Mouse (Mus musculus) olfactory bulb, adult 2 months (tissue): Measurements from ENCODE around the gene Gm11554. TPM values are rescaled to one million over a fixed set of nuclear protein-coding genes. Genes with fewer than 3 reads are reported as not detected.
"Not testable (repeated sequence)": the region's sequence is repeated elsewhere in the genome, so short reads cannot be mapped to it uniquely, and the experiment has no call there.

ENCODE experiments used
- H3K27ac ChIP-seq: fragments of 200-500 bp; 2 replicates; pipeline ENCODE4 v1.5.1; 2012; ENCODE audit warnings: low read depth, low read length; ENCODE audit not compliant: insufficient read depth
- H3K4me1 ChIP-seq: fragments of 200-500 bp; 2 replicates; pipeline ENCODE4 v1.6.1; 2012; ENCODE audit warnings: low read length; ENCODE audit not compliant: control insufficient read depth, insufficient read depth
- H3K4me3 ChIP-seq: fragments of 200-500 bp; 2 replicates; pipeline ENCODE4 v1.5.1; 2012; ENCODE audit warnings: mild to moderate bottlenecking, low read depth, low read length, moderate library complexity; ENCODE audit not compliant: insufficient read depth
- CTCF ChIP-seq: fragments of 200-500 bp; IDR thresholded peaks from 2 replicates; pipeline ENCODE4 v1.5.1; 2012; ENCODE audit warnings: low read depth, mild to moderate bottlenecking, low read length, moderate library complexity; ENCODE audit not compliant: insufficient read depth
- POLR2A ChIP-seq: fragments of 200-500 bp; IDR thresholded peaks from 2 replicates; pipeline ENCODE4 v1.6.1; 2012; ENCODE audit warnings: mild to moderate bottlenecking, low read depth, low read length, moderate library complexity; ENCODE audit not compliant: insufficient read depth
- WGBS: fragments of 180-500 bp; shearing (Covaris S2); methylation state at CpG from one replicate; pipeline ENCODE4 v1.1.7; 2018; 5-methylcytosine and 5-hydroxymethylcytosine counted together
- polyA plus RNA-seq: library from polyadenylated mRNA; stranded (reverse); fragments of >200 nt; gene quantifications from 2 replicates; pipeline ENCODE4 v1.2.4, GENCODE M21; 2012; ENCODE audit warnings: low replicate concordance; ENCODE audit not compliant: missing spikeins, insufficient read depth, insufficient read length

Gene Gm11554
- polyA plus RNA-seq, 1 experiment, result not detected

DNA sequence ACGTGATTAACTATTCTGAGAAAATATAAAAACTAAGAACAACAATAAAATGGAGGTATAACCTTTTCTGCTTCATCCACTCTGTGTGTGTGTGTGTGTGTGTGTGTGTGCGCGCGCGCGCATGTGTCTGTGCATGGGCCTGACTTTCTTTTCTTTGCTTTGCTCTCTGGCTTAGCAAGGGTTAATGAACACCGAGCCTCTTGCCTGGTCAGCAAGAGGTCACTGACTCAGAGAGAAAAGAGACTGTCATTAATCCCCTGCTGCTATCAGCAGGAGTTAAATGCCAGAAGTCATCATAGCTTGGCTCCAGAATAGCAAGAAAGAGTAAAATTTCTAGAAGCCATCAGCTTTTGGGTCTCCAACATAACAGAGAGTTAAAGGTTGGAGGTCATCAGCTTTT lies 25.8 kb downstream of the Gm11554 start:
- TF ChIP-seq CTCF (no peak), POLR2A (no peak)
- no peaks in the 10 kb centered on the region for H3K4me1 ChIP-seq
- H3K4me3 ChIP-seq, result no peak overlapping the region
- no peak overlapping the region for H3K27ac ChIP-seq
- WGBS, result 61% methylated on average over 7 of the region's 7 CpGs

DNA sequence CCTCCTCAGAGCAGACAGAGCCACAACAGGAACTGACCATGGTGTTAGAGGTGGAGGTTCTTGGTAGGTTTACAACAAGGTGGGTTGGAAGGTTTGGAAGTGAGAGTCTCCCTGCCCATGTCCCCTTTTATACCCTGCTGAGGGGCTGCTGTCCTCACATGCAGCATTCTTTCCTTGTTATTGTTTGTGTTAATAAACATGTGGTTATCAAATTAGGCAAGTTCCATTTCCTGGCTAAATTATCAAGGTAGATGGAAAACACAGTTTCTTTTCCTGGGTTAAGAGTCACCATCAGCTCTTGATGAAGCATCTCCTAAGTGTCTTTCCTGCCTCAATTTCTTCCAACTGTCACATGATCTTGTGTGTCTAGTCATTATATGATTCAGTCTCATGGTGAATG lies 31.4 kb downstream of the Gm11554 start, which contains the start of gene Gm11595:
Gm11595 (minus strand) TSS at position 101 of the 400 bp plus-strand sequence.
- not testable (repeated sequence) for H3K4me1 ChIP-seq, H3K4me3 ChIP-seq, H3K27ac ChIP-seq

DNA sequence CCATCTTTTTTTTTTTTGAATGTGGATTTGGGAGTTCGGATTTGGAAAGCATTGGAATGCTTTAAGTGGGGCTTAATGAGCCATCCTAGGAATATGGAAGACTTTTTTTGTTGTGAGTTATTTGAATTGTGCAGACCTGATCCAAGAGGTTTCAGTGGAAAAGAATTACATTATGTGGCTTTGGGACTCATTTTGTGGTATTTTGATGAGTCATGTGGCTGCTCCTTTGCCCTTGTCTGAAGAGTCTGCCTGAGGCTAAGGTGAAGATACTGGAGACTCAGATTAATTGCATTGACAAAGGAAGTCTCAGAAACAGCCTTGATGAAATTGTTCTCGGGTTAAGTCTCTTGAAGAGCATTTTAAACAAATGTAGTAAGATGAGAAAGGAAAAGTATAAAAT lies 35.8 kb downstream of the Gm11554 start:
- 83% methylated on average over 2 of the region's 2 CpGs for WGBS

DNA sequence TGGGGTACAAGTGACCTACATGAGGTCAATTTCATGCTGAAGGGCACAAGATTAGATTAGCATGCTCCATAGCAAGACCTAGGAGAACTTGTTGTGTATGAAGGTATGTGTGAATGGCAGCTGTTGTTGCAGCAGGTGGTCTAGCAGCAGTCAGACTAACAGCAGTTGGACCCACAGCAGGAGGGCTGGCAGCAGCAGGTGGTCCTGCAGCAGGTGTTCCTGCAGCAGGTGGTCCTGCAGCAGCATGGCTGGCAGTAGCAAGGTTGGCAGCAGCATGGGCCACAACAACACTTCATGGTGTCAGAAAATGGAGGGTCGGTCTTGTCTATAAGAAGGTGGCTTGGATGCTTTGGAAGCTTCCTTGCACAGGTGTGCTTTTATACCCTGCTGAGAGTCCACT lies 45.4 kb downstream of the Gm11554 start:
- Histone ChIP-seq H3K4me3 (no peak overlapping the region), H3K27ac (no peak overlapping the region), H3K4me1 (no peaks in the 10 kb centered on the region)
- 92% methylated on average over 1 of the region's 1 CpGs for WGBS
- TF ChIP-seq POLR2A (no peak), CTCF (no peak)

More for the DNA sequence above, 35.8 kb downstream of the Gm11554 start:
- Histone ChIP-seq H3K4me3 (no peak overlapping the region), H3K4me1 (no peaks in the 10 kb centered on the region), H3K27ac (no peak overlapping the region)
- no peak for TF ChIP-seq CTCF
- TF ChIP-seq POLR2A, result no peak

Other genes starting within 250 kb of the Gm11554 start
- gene Krtap3-2, start 247.6 kb downstream of the Gm11554 start, polyA plus RNA-seq, result not detected in 2 replicates
- not detected in 2 replicates for gene Gm11939, start 245.0 kb downstream of the Gm11554 start, polyA plus RNA-seq
- gene Krtap3-1, start 237.8 kb downstream of the Gm11554 start, polyA plus RNA-seq, result not detected in 2 replicates
- gene Krtap1-5, start 223.4 kb downstream of the Gm11554 start, polyA plus RNA-seq, result not detected in 2 replicates
- gene Krtap1-4, start 220.8 kb downstream of the Gm11554 start, polyA plus RNA-seq, result not detected in 2 replicates
- gene Krtap1-3, start 213.1 kb downstream of the Gm11554 start, polyA plus RNA-seq, result not detected in 2 replicates
- gene Krtap9-3, start 206.3 kb downstream of the Gm11554 start, polyA plus RNA-seq, result not detected in 2 replicates
- not detected in 2 replicates for gene Gm11938, start 201.1 kb downstream of the Gm11554 start, polyA plus RNA-seq
- not detected in 2 replicates for gene Gm11937, start 194.3 kb downstream of the Gm11554 start, polyA plus RNA-seq
- not detected in 2 replicates for gene Krtap2-4, start 189.6 kb downstream of the Gm11554 start, polyA plus RNA-seq
- not detected in 2 replicates for gene Gm11562, start 184.0 kb downstream of the Gm11554 start, polyA plus RNA-seq
- not detected in 2 replicates for gene Krtap4-1, start 176.2 kb downstream of the Gm11554 start, polyA plus RNA-seq
- gene Krtap4-2, start 169.4 kb downstream of the Gm11554 start, polyA plus RNA-seq, result not detected in 2 replicates
- not detected in 2 replicates for gene Krtap4-7, start 160.4 kb downstream of the Gm11554 start, polyA plus RNA-seq
- gene Gm11555, start 154.2 kb downstream of the Gm11554 start, polyA plus RNA-seq, result not detected in 2 replicates
- gene Gm11563, start 145.5 kb downstream of the Gm11554 start, polyA plus RNA-seq, result not detected in 2 replicates
- gene Krtap4-6, start 138.5 kb downstream of the Gm11554 start, polyA plus RNA-seq, result not detected in 2 replicates
- not detected in 2 replicates for gene Gm14190, start 113.7 kb downstream of the Gm11554 start, polyA plus RNA-seq
- not detected in 2 replicates for gene Gm14180, start 70.2 kb downstream of the Gm11554 start, polyA plus RNA-seq
- gene Gm11595, start 31.5 kb downstream of the Gm11554 start, polyA plus RNA-seq, result not detected in 2 replicates
- not detected in 2 replicates for gene Krtap4-8, start 23.7 kb downstream of the Gm11554 start, polyA plus RNA-seq
- not detected in 2 replicates for gene Krtap4-9, start 19.2 kb downstream of the Gm11554 start, polyA plus RNA-seq
- not detected in 2 replicates for gene Gm11596, start 11.0 kb downstream of the Gm11554 start, polyA plus RNA-seq
- not detected in 2 replicates for gene Gm11569, start 5.5 kb downstream of the Gm11554 start, polyA plus RNA-seq
- not detected in 2 replicates for gene Krtap4-13, start 5.4 kb upstream of the Gm11554 start, polyA plus RNA-seq
- gene Gm11564, start 11.2 kb upstream of the Gm11554 start, polyA plus RNA-seq, result not detected in 2 replicates
- not detected in 2 replicates for gene 2300003K06Rik, start 33.6 kb upstream of the Gm11554 start, polyA plus RNA-seq
- gene Krtap4-16, start 47.2 kb upstream of the Gm11554 start, polyA plus RNA-seq, result not detected in 2 replicates
- not detected in 2 replicates for gene Gm11568, start 53.5 kb upstream of the Gm11554 start, polyA plus RNA-seq
- not detected in 2 replicates for gene Gm11559, start 60.0 kb upstream of the Gm11554 start, polyA plus RNA-seq
- not detected in 2 replicates for gene Krtap9-1, start 68.9 kb upstream of the Gm11554 start, polyA plus RNA-seq
- not detected in 2 replicates for gene Gm11567, start 74.7 kb upstream of the Gm11554 start, polyA plus RNA-seq
- gene Krtap31-1, start 103.5 kb upstream of the Gm11554 start, polyA plus RNA-seq, result not detected in 2 replicates
- gene Gm11565, start 110.3 kb upstream of the Gm11554 start, polyA plus RNA-seq, result not detected in 2 replicates
- not detected in 2 replicates for gene Krtap31-2, start 131.8 kb upstream of the Gm11554 start, polyA plus RNA-seq
- gene Krtap9-5, start 144.0 kb upstream of the Gm11554 start, polyA plus RNA-seq, result not detected in 2 replicates
- gene Krtap29-1, start 174.6 kb upstream of the Gm11554 start, polyA plus RNA-seq, result not detected in 2 replicates
- gene Krtap16-1, start 182.2 kb upstream of the Gm11554 start, polyA plus RNA-seq, result not detected in 2 replicates
- not detected in 2 replicates for gene Krtap17-1, start 189.5 kb upstream of the Gm11554 start, polyA plus RNA-seq
- gene Krt33a, start 211.8 kb upstream of the Gm11554 start, polyA plus RNA-seq, result not detected in 2 replicates
- not detected in 2 replicates for gene Krt33b, start 225.4 kb upstream of the Gm11554 start, polyA plus RNA-seq
- not detected in 2 replicates for gene Krt34, start 237.1 kb upstream of the Gm11554 start, polyA plus RNA-seq
- not detected in 2 replicates for gene Krt31, start 246.1 kb upstream of the Gm11554 start, polyA plus RNA-seq